Mouse (Mus musculus) kidney, adult 2 months (tissue): ENCODE measurements around the gene Spsb4.

ENCODE experiments used
- CTCF ChIP-seq: fragments of 200-500 bp; conservative IDR thresholded peaks from 2 replicates; pipeline ENCODE4 v1.5.1; 2011; ENCODE audit warnings: low read depth, mild to moderate bottlenecking, control low read depth, low read length, moderate library complexity, mixed read lengths; ENCODE audit not compliant: insufficient read depth, insufficient read length
- POLR2A ChIP-seq: fragments of 200-500 bp; IDR thresholded peaks from one replicate; pipeline ENCODE4 v1.6.1; 2011; ENCODE audit warnings: low read depth, low read length, control low read depth

- TF ChIP-seq CTCF (no peak), POLR2A (no peak)
Measured at GRCm38 (mm10) chr9:97011454-97012195, 7.0 kb downstream of the Spsb4 start.
